In the genomic region with DNA sequence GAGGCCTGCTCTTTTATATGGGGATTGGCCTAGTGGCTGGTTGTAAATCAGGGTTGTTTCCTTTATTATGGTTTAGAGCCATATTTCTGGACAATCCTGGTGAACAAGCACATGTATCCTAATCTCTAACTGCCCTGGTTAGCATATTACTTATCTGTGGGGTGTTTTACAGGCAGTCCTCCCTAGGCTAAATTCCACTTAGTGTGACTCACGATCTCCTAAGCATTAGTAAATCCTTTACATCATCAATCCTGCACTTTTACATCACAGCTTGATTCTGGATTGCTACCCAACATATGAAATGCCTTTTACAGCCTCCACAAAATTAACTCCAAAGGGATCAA, we compare ENCODE assay signal across 8 mouse cellular contexts. TPM values are rescaled to one million over a fixed set of nuclear protein-coding genes. Genes with fewer than 3 reads are reported as not detected.
DNase-seq lines count a peak whose midpoint lies in the region; ATAC-seq and TF ChIP-seq lines count a peak whose summit lies in the region.

No protein-coding gene starts in this region.

- no peak for DNase-seq in heart, adult 18-20 months
- no peak for DNase-seq in ES-E14 (ENCODE audit: low read depth, low spot score)
- peak; percentile 20 for DNase-seq in forelimb bud, embryonic 11.5 days (ENCODE audit: low read depth, low spot score)
- DNase-seq in midbrain, embryonic 10.5 days (ENCODE audit: low spot score) = no peak
- no peak for DNase-seq in left cerebral cortex, adult 9 months (ENCODE audit: low spot score in 2 of 2)
- no peak for DNase-seq in layer of hippocampus, postnatal 25 days (ENCODE audit: extremely low spot score in 1 of 2, low spot score in 1 of 2)

- H3K4me1 ChIP-seq in heart, embryonic 12.5 days (replicated peaks) = peaks cover 17% of the 10 kb centered on the region
- H3K4me1 ChIP-seq in ES-E14 (ENCODE audit: control insufficient read depth in 2 of 2, insufficient read depth in 2 of 2, low read length in 2 of 2, poor library complexity in 1 of 2) = no peaks in the 10 kb centered on the region
- H3K4me1 ChIP-seq in midbrain, embryonic 10.5 days = peaks cover 18% of the 10 kb centered on the region

- peak overlapping the region; percentile 87 for H3K4me2 ChIP-seq in heart, embryonic 12.5 days

- no peak for ATAC-seq in heart, embryonic 12.5 days (ENCODE audit: insufficient number of reproducible peaks, low FRiP score)
- ATAC-seq in cerebellum, adult (ENCODE audit: insufficient number of reproducible peaks, low FRiP score, low TSS enrichment) = no peak

- H3K9ac ChIP-seq in heart, embryonic 12.5 days = peak overlapping the region; percentile 91
- peak overlapping the region; percentile 83; the same call in 1 of the 2 replicates for H3K9ac ChIP-seq in ES-E14 (ENCODE audit: insufficient read depth, low read depth, low read length, poor library complexity, severe bottlenecking)

- H3K36me3 ChIP-seq in heart, embryonic 12.5 days = peaks cover 20% of the 10 kb centered on the region
- H3K36me3 ChIP-seq in ES-E14 (ENCODE audit: control insufficient read depth, insufficient read depth, low read length, poor library complexity, severe bottlenecking) = no peaks in the 10 kb centered on the region; the same call in 1 of the 2 replicates
- peaks cover 32% of the 10 kb centered on the region for H3K36me3 ChIP-seq in midbrain, embryonic 10.5 days

- no peaks in the 10 kb centered on the region for H3K27me3 ChIP-seq in heart, embryonic 12.5 days (replicated peaks)
- no peaks in the 10 kb centered on the region for H3K27me3 ChIP-seq in midbrain, embryonic 10.5 days (ENCODE audit: low read depth, poor library complexity, severe bottlenecking)

- WGBS in heart, embryonic 12.5 days = 11% methylated on average over 1 of the region's 1 CpGs
- WGBS in midbrain, embryonic 10.5 days = 18% methylated on average over 1 of the region's 1 CpGs

- peak overlapping the region; percentile 96 for H3K4me3 ChIP-seq in heart, embryonic 12.5 days
- peak overlapping the region; percentile 81 to 92 for H3K4me3 ChIP-seq in ES-E14 (ENCODE audit: insufficient read depth in 1 of 2, low read depth in 1 of 2, low read length in 2 of 2, poor library complexity in 1 of 2, severe bottlenecking in 1 of 2)
- H3K4me3 ChIP-seq in midbrain, embryonic 10.5 days = peak overlapping the region; percentile 85

- in situ Hi-C loops in ES-E14 (cut with MboI; ENCODE audit: low sequenced_read_pairs in 2 of 2, unreplicated experiment in 2 of 2) = no loop called here

- 0 out of 2 replicates have a peak, but pooled peaks cover 3% of the 10 kb centered on the region for H3K9me3 ChIP-seq in heart, embryonic 12.5 days (replicated peaks)
- H3K9me3 ChIP-seq in ES-E14 (ENCODE audit: control insufficient read depth, insufficient read depth, low read depth, low read length) = no peaks in the 10 kb centered on the region
- H3K9me3 ChIP-seq in midbrain, embryonic 10.5 days (replicated peaks) = peaks cover 25% of the 10 kb centered on the region; the same call in 1 of the 2 replicates

- H3K27ac ChIP-seq in heart, embryonic 12.5 days (ENCODE audit: poor library complexity, severe bottlenecking) = peak overlapping the region; percentile 90
- H3K27ac ChIP-seq in ES-E14 (ENCODE audit: insufficient read depth, low read depth, low read length, poor library complexity, severe bottlenecking) = no peak overlapping the region
- peak overlapping the region; percentile 88 for H3K27ac ChIP-seq in midbrain, embryonic 10.5 days (replicated peaks)

TF ChIP-seq in ES-E14, 5 proteins besides CTCF, POLR2A, EP300 and RAD21:
- TF ChIP-seq ZNF384 (IDR thresholded peaks at IDR 0.05; ENCODE audit: low read depth, low read length) = no peak
- no peak for TF ChIP-seq MAFK (IDR thresholded peaks at IDR 0.05; ENCODE audit: insufficient read depth, low read depth, low read length)
- TF ChIP-seq ZC3H11A (IDR thresholded peaks at IDR 0.05; ENCODE audit: borderline replicate concordance, low read depth, low read length) = no peak
- no peak for TF ChIP-seq HCFC1 (IDR thresholded peaks at IDR 0.05; ENCODE audit: borderline replicate concordance, insufficient read depth, low read length)
- no peak for TF ChIP-seq CHD2 (IDR thresholded peaks at IDR 0.05; ENCODE audit: low read depth, low read length)

RNA-seq across cellular contexts. Expression of a gene that starts 31.1 kb away (rescaled TPM):
- polyA plus RNA-seq in heart, embryonic 12.5 days (2016; fragmentation: Nextera tagmentation; extraction: Ambion mirVana) = 6.9 and 7.3 TPM in 2 replicates
- total RNA-seq in heart, adult 18-20 months (2021) = 1 to 10 TPM; 8.8 to 9.8 TPM
- 1.1 and 1.5 TPM in 2 replicates for total RNA-seq in ES-E14 (2012; rRNA removed)
- polyA plus RNA-seq in midbrain, embryonic 10.5 days (2016; fragmentation: Nextera tagmentation; extraction: Ambion mirVana) = 8.5 and 9.9 TPM in 2 replicates
- total RNA-seq in layer of hippocampus, postnatal 25 days (2021) = 10 to 100 TPM; 16.6 to 18.7 TPM
